Mouse (Mus musculus) mature B cell (primary cell): ENCODE data around the gene F13a1.

Experiments
- in situ Hi-C: fragments of 300-500 bp; cut with MboI; formaldehyde crosslinking; loops from 2 replicates; pipeline ENCODE4 v1.14.3; 2019

F13a1 gene

GRCm38 (mm10) chr13:37050126-37050525 lies at the start of gene F13a1:
TSS of gene F13a1 (minus strand) at chr13:37050244.
- in situ Hi-C loops = no loop called here

- in situ Hi-C loops = no loop called here
These were observed 41.6 kb upstream of the F13a1 start for GRCm38 (mm10) chr13:37091620-37092019.

- in situ Hi-C loops = no loop called here
These were observed 39.1 kb upstream of the F13a1 start for GRCm38 (mm10) chr13:37089104-37089503.

- in situ Hi-C loops = no loop called here
These were observed 31.6 kb upstream of the F13a1 start for GRCm38 (mm10) chr13:37081506-37082241.

GRCm38 (mm10) chr13:37071390-37071789 lies 21.3 kb upstream of the F13a1 start:
- in situ Hi-C loops = no loop called here

- in situ Hi-C loops = no loop called here
These were observed 20.8 kb upstream of the F13a1 start for GRCm38 (mm10) chr13:37070824-37071223.

- in situ Hi-C loops = no loop called here
These were observed 10.8 kb upstream of the F13a1 start for GRCm38 (mm10) chr13:37060810-37061209.

GRCm38 (mm10) chr13:37056662-37057061 lies 6.6 kb upstream of the F13a1 start:
- in situ Hi-C loops = no loop called here

- in situ Hi-C loops = no loop called here
These were observed 413 bp downstream of the F13a1 start for GRCm38 (mm10) chr13:37049631-37050030.

- in situ Hi-C loops = no loop called here
These were observed 1.0 kb downstream of the F13a1 start for GRCm38 (mm10) chr13:37049018-37049417.

GRCm38 (mm10) chr13:37045005-37045404 lies 5.0 kb downstream of the F13a1 start:
- in situ Hi-C loops = no loop called here

- in situ Hi-C loops = no loop called here
These were observed 15.3 kb downstream of the F13a1 start for GRCm38 (mm10) chr13:37034745-37035144.

GRCm38 (mm10) chr13:37025996-37026579 lies 24.0 kb downstream of the F13a1 start:
- in situ Hi-C loops = no loop called here

- in situ Hi-C loops = no loop called here
These were observed 28.5 kb downstream of the F13a1 start for GRCm38 (mm10) chr13:37021575-37021974.

GRCm38 (mm10) chr13:37010771-37011170 lies 39.3 kb downstream of the F13a1 start:
- in situ Hi-C loops = no loop called here

- in situ Hi-C loops = no loop called here
These were observed 43.8 kb downstream of the F13a1 start for GRCm38 (mm10) chr13:37006224-37006623.

GRCm38 (mm10) chr13:36999210-36999705 lies 50.8 kb downstream of the F13a1 start:
- in situ Hi-C loops = no loop called here

- in situ Hi-C loops = no loop called here
These were observed 56.5 kb downstream of the F13a1 start for GRCm38 (mm10) chr13:36993593-36993992.

- in situ Hi-C loops = no loop called here
These were observed 61.7 kb downstream of the F13a1 start for GRCm38 (mm10) chr13:36988392-36988791.

- in situ Hi-C loops = no loop called here
These were observed 77.0 kb downstream of the F13a1 start for GRCm38 (mm10) chr13:36973016-36973415.

GRCm38 (mm10) chr13:36972226-36972625 lies 77.8 kb downstream of the F13a1 start:
- in situ Hi-C loops = no loop called here

- in situ Hi-C loops = no loop called here
These were observed 87.1 kb downstream of the F13a1 start for GRCm38 (mm10) chr13:36962926-36963325.

- in situ Hi-C loops = no loop called here
These were observed 91.0 kb downstream of the F13a1 start for GRCm38 (mm10) chr13:36958996-36959395.
